In the genomic region with DNA sequence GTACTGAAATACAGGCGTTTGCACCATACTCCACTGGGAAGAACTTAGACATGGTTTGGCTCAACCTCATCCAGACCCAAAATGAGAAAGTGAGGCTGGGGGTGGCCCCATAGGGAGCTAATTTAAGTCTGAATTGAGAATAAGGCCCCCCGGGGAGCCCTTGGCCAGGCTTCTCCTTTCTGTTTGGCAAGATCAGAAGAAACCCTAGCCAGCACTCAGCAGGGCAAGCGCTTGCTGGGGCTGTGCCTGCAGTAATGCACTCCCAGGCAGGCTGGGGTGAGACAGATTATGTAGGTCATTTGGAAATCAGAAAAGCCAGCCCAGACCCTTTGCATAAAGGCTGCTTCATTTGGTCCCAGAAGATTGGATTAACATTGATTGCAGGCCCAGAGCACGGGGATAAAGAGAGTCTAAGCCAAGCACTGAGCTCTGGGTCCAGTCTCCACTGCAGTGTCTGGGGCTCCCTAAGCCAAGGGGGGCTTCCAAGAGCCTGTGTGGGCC, we compare ENCODE assay signal across 8 mouse cellular contexts. TPM values are rescaled to one million over a fixed set of nuclear protein-coding genes. Genes with fewer than 3 reads are reported as not detected.
DNase-seq lines count a peak whose midpoint lies in the region; ATAC-seq and TF ChIP-seq lines count a peak whose summit lies in the region.

No protein-coding gene starts in this region.

- no peak for TF ChIP-seq POLR2A in brain, embryonic 14.5 days (IDR thresholded peaks at IDR 0.05; ENCODE audit: borderline replicate concordance, extremely low read depth, insufficient read depth, insufficient read length, poor library complexity, severe bottlenecking)
- TF ChIP-seq POLR2A in limb, embryonic 14.5 days (IDR thresholded peaks at IDR 0.05; ENCODE audit: borderline replicate concordance, extremely low read depth, insufficient read depth, insufficient read length): no peak

- H3K4me3 ChIP-seq in forebrain, embryonic 14.5 days (ENCODE audit: low read depth, low read length): no peak overlapping the region
- H3K4me3 ChIP-seq in hindbrain, embryonic 12.5 days: no peak overlapping the region
- no peak overlapping the region for H3K4me3 ChIP-seq in limb, embryonic 14.5 days (replicated peaks; ENCODE audit: low read length)
- H3K4me3 ChIP-seq in stomach, embryonic 16.5 days (replicated peaks; ENCODE audit: low read length): no peak overlapping the region

- no peak overlapping the region for H3K4me2 ChIP-seq in forebrain, embryonic 14.5 days (ENCODE audit: low read length)
- H3K4me2 ChIP-seq in hindbrain, embryonic 12.5 days (replicated peaks): no peak overlapping the region
- peak overlapping the region; percentile 21; the same call in 1 of the 2 replicates for H3K4me2 ChIP-seq in limb, embryonic 14.5 days (replicated peaks; ENCODE audit: low read depth, low read length, severe bottlenecking)
- no peak overlapping the region for H3K4me2 ChIP-seq in stomach, embryonic 16.5 days (ENCODE audit: low read depth, low read length)

- H3K9ac ChIP-seq in forebrain, embryonic 14.5 days (ENCODE audit: low read length): no peak overlapping the region
- no peak overlapping the region for H3K9ac ChIP-seq in hindbrain, embryonic 12.5 days
- no peak overlapping the region for H3K9ac ChIP-seq in limb, embryonic 14.5 days (ENCODE audit: low read depth, low read length, severe bottlenecking)
- no peak overlapping the region for H3K9ac ChIP-seq in stomach, embryonic 16.5 days (ENCODE audit: low read length)

- TF ChIP-seq CTCF in brain, embryonic 14.5 days (IDR thresholded peaks at IDR 0.05; ENCODE audit: borderline replicate concordance, extremely low read depth, insufficient read depth, insufficient read length): no peak

- peak overlapping the region; percentile 28; the same call in 1 of the 2 replicates for H3K27ac ChIP-seq in forebrain, embryonic 14.5 days (ENCODE audit: low read depth, low read length)
- H3K27ac ChIP-seq in hindbrain, embryonic 12.5 days: peak overlapping the region; percentile 41; the same call in 1 of the 2 replicates
- H3K27ac ChIP-seq in limb, embryonic 14.5 days (replicated peaks; ENCODE audit: low read depth, low read length): peak overlapping the region; percentile 76
- peak overlapping the region; percentile 63 for H3K27ac ChIP-seq in stomach, embryonic 16.5 days (ENCODE audit: low read length)

- H3K4me1 ChIP-seq in forebrain, embryonic 14.5 days (ENCODE audit: control insufficient read depth, insufficient read depth, low read length): peaks cover 27% of the 10 kb centered on the region
- peaks cover 32% of the 10 kb centered on the region for H3K4me1 ChIP-seq in hindbrain, embryonic 12.5 days
- peaks cover 39% of the 10 kb centered on the region for H3K4me1 ChIP-seq in limb, embryonic 14.5 days (ENCODE audit: control insufficient read depth, insufficient read depth, low read length)
- peaks cover 9% of the 10 kb centered on the region for H3K4me1 ChIP-seq in stomach, embryonic 16.5 days (ENCODE audit: control insufficient read depth, insufficient read depth, low read length)

- peak; percentile 86 for ATAC-seq in forebrain, embryonic 14.5 days
- ATAC-seq in hindbrain, embryonic 12.5 days (ENCODE audit: low FRiP score): peak; percentile 57; the same call in 1 of the 2 replicates
- peak; percentile 58 for ATAC-seq in limb, embryonic 14.5 days (ENCODE audit: low FRiP score, low read depth)
- peak; percentile 69; the same call in 1 of the 2 replicates for ATAC-seq in stomach, embryonic 16.5 days (ENCODE audit: insufficient read depth, low FRiP score)

- H3K9me3 ChIP-seq in forebrain, embryonic 14.5 days (replicated peaks; ENCODE audit: control insufficient read depth, low read length): no peaks in the 10 kb centered on the region
- no peaks in the 10 kb centered on the region for H3K9me3 ChIP-seq in hindbrain, embryonic 12.5 days (replicated peaks)
- H3K9me3 ChIP-seq in limb, embryonic 14.5 days (ENCODE audit: control insufficient read depth, low read length): no peaks in the 10 kb centered on the region
- H3K9me3 ChIP-seq in stomach, embryonic 16.5 days (replicated peaks; ENCODE audit: control insufficient read depth, low read length): no peaks in the 10 kb centered on the region

- H3K36me3 ChIP-seq in forebrain, embryonic 14.5 days (ENCODE audit: control insufficient read depth, insufficient read depth, low read length): no peaks in the 10 kb centered on the region
- H3K36me3 ChIP-seq in hindbrain, embryonic 12.5 days: no peaks in the 10 kb centered on the region
- H3K36me3 ChIP-seq in limb, embryonic 14.5 days (ENCODE audit: control insufficient read depth, insufficient read depth, low read length): no peaks in the 10 kb centered on the region
- no peaks in the 10 kb centered on the region for H3K36me3 ChIP-seq in stomach, embryonic 16.5 days (ENCODE audit: control insufficient read depth, insufficient read depth, low read length)

- peaks cover 2% of the 10 kb centered on the region for H3K27me3 ChIP-seq in forebrain, embryonic 14.5 days (replicated peaks; ENCODE audit: control insufficient read depth, insufficient read depth, low read length)
- H3K27me3 ChIP-seq in hindbrain, embryonic 12.5 days: no peaks in the 10 kb centered on the region
- H3K27me3 ChIP-seq in limb, embryonic 14.5 days (ENCODE audit: control insufficient read depth, insufficient read depth, low read length): no peaks in the 10 kb centered on the region
- H3K27me3 ChIP-seq in stomach, embryonic 16.5 days (ENCODE audit: control insufficient read depth, insufficient read depth, low read length): no peaks in the 10 kb centered on the region

- DNase-seq in embryo, embryonic 11 days: peak; percentile 36
- DNase-seq in embryo, embryonic 9.5 days (ENCODE audit: extremely low spot score): no peak
- DNase-seq in brain, embryonic 14.5 days (ENCODE audit: low read depth): peak; percentile 94
- peak; percentile 87 for DNase-seq in forebrain, embryonic 14.5 days (ENCODE audit: low spot score)
- peak; percentile 78 for DNase-seq in limb, embryonic 14.5 days (ENCODE audit: low spot score)
- DNase-seq in testis, postnatal 10 days (ENCODE audit: low spot score): no peak

- 0% methylated on average over 4 of the region's 4 CpGs for WGBS in forebrain, embryonic 14.5 days
- 5% methylated on average over 4 of the region's 4 CpGs for WGBS in hindbrain, embryonic 12.5 days
- 15% methylated on average over 4 of the region's 4 CpGs for WGBS in limb, embryonic 14.5 days
- 31% methylated on average over 4 of the region's 4 CpGs for WGBS in stomach, embryonic 16.5 days

RNA-seq across cellular contexts. Expression of gene Galnt10, which starts 44.6 kb away (rescaled TPM):
- 11.7 and 16.5 TPM in 2 replicates for polyA plus RNA-seq in brain, embryonic 14.5 days (2012; rRNA removed)
- 6.1 and 7.1 TPM in 2 replicates for polyA plus RNA-seq in forebrain, embryonic 14.5 days (2014; fragmentation: Nextera tagmentation; extraction: Ambion mirVana)
- polyA plus RNA-seq in hindbrain, embryonic 12.5 days (2016; fragmentation: Nextera tagmentation; extraction: Ambion mirVana): 31.1 and 31.4 TPM in 2 replicates
- 26.5 and 30.3 TPM in 2 replicates for polyA plus RNA-seq in limb, embryonic 14.5 days (2012; rRNA removed)
- 24.4 and 27.5 TPM in 2 replicates for polyA plus RNA-seq in limb, embryonic 14.5 days (2014; fragmentation: Nextera tagmentation; extraction: Ambion mirVana)
- polyA plus RNA-seq in stomach, embryonic 16.5 days (2015; fragmentation: Nextera tagmentation; extraction: Ambion mirVana): 15.7 and 17.4 TPM in 2 replicates

Comparison
In these comparisons a context has a peak if more than half of its experiments do, and no peak if none do; other contexts are left out.
1. DNase-seq: peak in embryo, embryonic 11 days (single experiment), brain, embryonic 14.5 days (single experiment), forebrain, embryonic 14.5 days (single experiment) and limb, embryonic 14.5 days (single experiment); none in embryo, embryonic 9.5 days (single experiment) and testis, postnatal 10 days (single experiment).
2. Peak in every context shown above with its lines, with median percentiles within 50 percentile points of each other: ATAC-seq and H3K27ac ChIP-seq.